Mouse (Mus musculus): Measurements from ENCODE around the gene Pgs1. TPM values are rescaled to one million over a fixed set of nuclear protein-coding genes. Genes with fewer than 3 reads are reported as not detected.

Gene Pgs1
- polyA plus RNA-seq, 1 experiment from 2014 or later = 47.4 TPM

DNA sequence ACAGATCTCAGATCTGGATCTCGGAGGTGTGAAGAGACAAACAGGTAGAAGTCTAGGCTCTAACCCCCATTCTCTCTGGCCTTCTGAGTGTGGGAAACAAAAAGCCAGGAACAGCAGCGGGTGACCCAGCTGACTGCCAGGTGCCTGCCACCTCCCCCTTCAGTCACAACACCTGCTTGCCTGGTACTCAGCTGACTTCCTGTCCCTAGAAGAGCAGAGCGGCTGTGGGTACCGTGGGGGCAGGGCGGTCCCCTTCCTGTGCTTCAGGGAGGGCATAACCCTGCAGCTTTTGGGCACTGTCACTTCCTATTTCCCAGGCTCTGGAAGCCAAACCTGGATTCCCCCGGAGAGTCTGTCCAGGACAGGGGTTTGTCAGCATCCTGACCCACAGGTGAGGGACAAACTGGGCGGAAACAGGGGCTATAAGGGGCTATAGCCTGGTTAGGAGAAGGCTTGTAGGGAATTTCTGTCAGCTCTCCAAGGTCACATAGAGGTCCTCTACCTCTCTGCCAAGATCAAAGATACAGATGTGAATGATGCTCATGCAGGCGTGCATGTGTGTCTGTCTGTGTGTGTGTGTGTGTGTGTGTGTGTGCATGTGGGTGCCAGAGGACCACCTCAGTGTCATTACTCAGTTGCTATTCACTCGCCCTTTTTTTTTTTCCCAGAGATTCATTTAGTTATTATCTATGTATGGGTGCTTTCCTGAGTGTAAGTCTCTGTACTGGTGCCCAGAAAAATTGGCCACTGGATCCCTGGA is 33.7 kb upstream of the Pgs1 start:
- Histone ChIP-seq H3K4me3 (no peak overlapping the region), H3K9ac (no peak overlapping the region), H3K27ac (no peak overlapping the region), H3K4me1 (replicated peaks) (peaks cover 32% of the 10 kb centered on the region), H3K9me3 (no peaks in the 10 kb centered on the region), H3K4me2 (no peak overlapping the region), H3K27me3 (peaks cover 40% of the 10 kb centered on the region), H3K36me3 (no peaks in the 10 kb centered on the region)
- 70% methylated on average over 9 of the region's 9 CpGs for WGBS
- ATAC-seq (ENCODE audit: low FRiP score) = no peak

DNA sequence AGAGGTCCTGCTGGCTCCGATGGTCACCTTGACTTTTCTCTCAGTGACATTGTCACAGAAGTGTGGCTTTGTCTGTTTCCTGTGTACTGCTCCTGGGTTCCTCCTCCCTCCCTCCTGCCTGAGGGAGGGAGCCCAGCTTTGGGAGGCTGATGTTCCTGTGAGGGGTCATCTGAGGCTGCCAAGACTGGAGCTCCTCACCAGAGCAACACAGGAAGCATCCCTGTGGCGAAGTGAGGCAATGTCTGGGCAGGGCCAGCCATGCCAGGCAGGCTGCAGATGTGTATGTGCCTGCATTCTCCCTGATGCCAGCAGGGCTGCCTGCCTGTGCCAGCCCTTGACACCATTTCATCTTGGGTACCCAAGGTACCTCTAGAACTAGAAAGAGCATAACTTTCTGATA is 32.0 kb upstream of the Pgs1 start:
- Histone ChIP-seq H3K9me3 (no peaks in the 10 kb centered on the region), H3K27me3 (peaks cover 35% of the 10 kb centered on the region), H3K9ac (no peak overlapping the region), H3K4me1 (replicated peaks) (peaks cover 42% of the 10 kb centered on the region), H3K36me3 (no peaks in the 10 kb centered on the region), H3K27ac (no peak overlapping the region), H3K4me2 (no peak overlapping the region), H3K4me3 (no peak overlapping the region)
- WGBS = 57% methylated on average over 2 of the region's 2 CpGs
- no peak for ATAC-seq (ENCODE audit: low FRiP score)

DNA sequence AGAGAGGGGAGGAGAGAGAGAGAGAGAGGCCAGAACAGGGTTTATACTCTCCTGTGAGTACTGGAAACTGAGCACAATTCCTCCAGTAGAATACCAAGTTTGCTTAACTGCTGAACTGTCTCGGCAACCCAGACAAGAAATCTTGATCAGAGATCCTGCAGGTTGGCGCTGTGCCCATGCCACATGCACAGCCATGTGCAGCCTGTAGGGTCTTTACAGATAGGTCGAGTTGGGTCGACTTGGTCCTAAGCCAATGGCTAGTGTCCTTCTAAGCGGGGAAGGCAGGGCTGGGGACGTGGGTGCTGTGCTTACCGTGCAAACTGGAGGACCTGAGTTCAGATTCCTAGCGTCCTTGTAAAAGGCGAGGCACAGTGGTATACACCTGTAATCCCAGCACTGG is 31.3 kb upstream of the Pgs1 start:
- Histone ChIP-seq H3K4me3 (no peak overlapping the region), H3K4me2 (no peak overlapping the region), H3K9me3 (no peaks in the 10 kb centered on the region), H3K9ac (no peak overlapping the region), H3K27me3 (peaks cover 30% of the 10 kb centered on the region), H3K27ac (no peak overlapping the region), H3K4me1 (replicated peaks) (peaks cover 34% of the 10 kb centered on the region), H3K36me3 (no peaks in the 10 kb centered on the region)
- 81% methylated on average over 9 of the region's 9 CpGs for WGBS
- no peak for ATAC-seq (ENCODE audit: low FRiP score)

DNA sequence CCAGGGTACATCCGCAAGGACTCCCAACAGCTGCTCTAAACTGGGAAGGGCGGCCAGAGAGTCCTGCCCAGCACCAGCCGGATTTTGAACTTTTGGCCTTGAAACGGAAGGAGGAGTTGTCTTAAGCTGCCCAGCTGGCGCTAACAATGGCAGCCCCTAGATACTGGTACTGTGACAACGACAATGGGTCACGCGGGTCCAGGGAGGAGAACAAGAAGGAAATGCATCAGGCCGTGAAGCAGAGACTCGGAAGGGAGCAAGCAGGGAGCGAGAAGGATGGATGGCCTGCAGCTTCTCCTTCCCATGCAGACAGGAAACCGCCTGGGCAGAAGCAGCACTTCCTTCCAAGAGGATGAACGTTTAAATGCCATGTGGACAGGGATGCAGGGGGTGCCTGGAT is 30.5 kb upstream of the Pgs1 start:
- ATAC-seq (ENCODE audit: low FRiP score) = no peak
- 41% methylated on average over 13 of the region's 13 CpGs for WGBS
- Histone ChIP-seq H3K4me3 (no peak overlapping the region), H3K27me3 (peaks cover 24% of the 10 kb centered on the region), H3K27ac (no peak overlapping the region), H3K9me3 (no peaks in the 10 kb centered on the region), H3K9ac (no peak overlapping the region), H3K4me2 (no peak overlapping the region), H3K36me3 (no peaks in the 10 kb centered on the region), H3K4me1 (replicated peaks) (peaks cover 30% of the 10 kb centered on the region)

DNA sequence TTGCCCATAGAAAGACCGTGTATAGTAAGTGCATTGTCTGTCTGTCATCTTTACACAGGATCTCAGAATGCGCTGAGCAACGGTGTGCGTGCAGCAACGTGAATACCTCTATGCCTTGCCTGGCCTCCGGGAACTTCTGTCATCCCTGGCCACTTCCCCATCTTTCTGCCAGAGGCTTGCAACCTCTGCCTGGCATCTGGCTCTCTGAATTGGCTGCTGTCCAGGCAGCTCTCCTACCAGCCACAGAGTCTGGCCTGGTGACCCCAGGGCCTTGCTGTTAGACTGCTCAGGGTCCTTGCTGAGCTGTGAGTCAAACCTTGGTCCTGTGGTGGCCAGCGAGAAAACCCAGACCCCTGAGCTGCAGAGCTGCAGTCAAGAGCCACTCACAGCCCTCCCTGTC is 27.9 kb upstream of the Pgs1 start:
- H3K9ac ChIP-seq = no peak overlapping the region
- H3K4me2 ChIP-seq = no peak overlapping the region
- H3K27me3 ChIP-seq = peaks cover 15% of the 10 kb centered on the region
- no peaks in the 10 kb centered on the region for H3K36me3 ChIP-seq
- no peak overlapping the region for H3K27ac ChIP-seq
- ATAC-seq (ENCODE audit: low FRiP score) = no peak
- no peaks in the 10 kb centered on the region for H3K9me3 ChIP-seq
- 64% methylated on average over 7 of the region's 7 CpGs for WGBS
- peaks cover 44% of the 10 kb centered on the region for H3K4me1 ChIP-seq (replicated peaks)
- no peak overlapping the region for H3K4me3 ChIP-seq

DNA sequence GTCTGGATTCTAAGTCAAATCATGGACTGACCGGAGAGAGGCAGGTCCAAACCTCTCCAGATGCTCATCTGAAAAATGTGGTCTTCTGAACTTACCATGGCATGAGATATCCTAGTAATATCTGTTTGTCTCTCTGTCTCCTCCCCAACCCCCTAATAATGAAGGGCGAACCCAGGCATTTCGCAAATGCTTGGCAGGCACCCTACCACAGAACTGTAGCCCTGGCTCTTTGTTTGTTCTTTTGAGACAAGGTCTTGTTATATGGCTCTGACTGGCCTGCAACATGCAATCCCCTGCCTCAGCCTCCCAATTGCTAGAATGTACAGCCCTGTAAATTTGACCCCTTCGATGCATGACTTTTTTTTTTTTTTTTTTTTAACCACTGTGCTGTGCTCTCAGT is 26.9 kb upstream of the Pgs1 start:
- Histone ChIP-seq H3K4me1 (replicated peaks) (peaks cover 50% of the 10 kb centered on the region), H3K9me3 (no peaks in the 10 kb centered on the region), H3K27ac (no peak overlapping the region), H3K27me3 (peaks cover 19% of the 10 kb centered on the region), H3K4me3 (no peak overlapping the region), H3K4me2 (no peak overlapping the region), H3K9ac (no peak overlapping the region), H3K36me3 (no peaks in the 10 kb centered on the region)
- 89% methylated on average over 4 of the region's 4 CpGs for WGBS
- ATAC-seq (ENCODE audit: low FRiP score) = no peak

DNA sequence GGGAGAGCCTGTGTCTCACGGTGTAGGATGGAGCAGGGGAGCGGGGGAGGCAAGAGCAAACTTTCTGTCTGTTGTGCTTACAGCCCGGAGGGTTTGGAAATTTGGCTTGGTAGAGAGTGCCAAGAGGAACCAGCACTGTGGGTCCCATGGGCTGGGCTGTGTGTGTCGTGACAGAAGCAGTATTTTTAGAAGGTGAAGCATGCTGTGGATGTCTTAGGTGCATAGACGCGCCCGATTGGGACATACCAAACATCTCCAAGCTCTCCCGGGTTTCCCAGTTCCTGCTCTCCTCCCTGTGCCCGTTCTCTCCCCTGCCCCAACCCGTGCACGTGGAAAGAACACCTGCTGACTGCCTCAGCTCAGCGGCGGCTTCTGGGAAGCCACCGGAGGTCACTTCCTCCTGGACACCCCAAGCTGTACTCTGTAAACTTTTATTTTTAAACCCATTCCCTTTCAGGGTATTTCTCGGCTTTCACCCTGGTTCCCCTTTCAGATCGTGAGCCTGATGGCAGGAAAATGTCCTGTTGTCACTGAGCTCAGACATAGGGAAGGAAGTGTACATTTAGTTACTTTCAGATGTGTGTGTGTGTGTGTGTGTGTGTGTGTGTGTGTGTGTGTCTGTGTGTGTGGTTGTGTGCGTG is 26.2 kb upstream of the Pgs1 start:
- Histone ChIP-seq H3K36me3 (no peaks in the 10 kb centered on the region), H3K4me2 (no peak overlapping the region), H3K9ac (no peak overlapping the region), H3K4me3 (no peak overlapping the region), H3K27me3 (peaks cover 26% of the 10 kb centered on the region), H3K27ac (no peak overlapping the region), H3K4me1 (replicated peaks) (peaks cover 50% of the 10 kb centered on the region), H3K9me3 (no peaks in the 10 kb centered on the region)
- WGBS = 56% methylated on average over 17 of the region's 17 CpGs
- no peak for ATAC-seq (ENCODE audit: low FRiP score)

DNA sequence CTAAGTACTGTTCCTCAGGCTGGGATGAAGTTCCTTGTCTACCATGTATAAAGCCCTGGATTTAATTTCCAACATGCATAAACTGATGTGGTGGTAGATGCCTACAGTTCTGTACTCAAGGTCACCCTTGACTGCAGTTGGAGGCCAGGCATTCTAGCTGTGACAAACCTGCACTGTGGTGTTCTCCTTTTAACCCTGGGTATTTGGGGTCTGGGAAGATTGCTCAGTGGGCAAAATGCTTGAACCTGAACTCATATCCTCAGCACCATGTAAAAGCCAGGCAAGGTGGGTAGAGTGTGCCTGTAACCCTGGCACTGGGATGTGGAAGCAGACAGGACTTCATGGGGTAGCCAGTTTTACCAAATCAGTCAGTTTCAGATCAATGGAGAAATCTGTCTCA is 25.5 kb upstream of the Pgs1 start:
- no peaks in the 10 kb centered on the region for H3K9me3 ChIP-seq
- H3K27me3 ChIP-seq = peaks cover 32% of the 10 kb centered on the region
- no peaks in the 10 kb centered on the region for H3K36me3 ChIP-seq
- H3K4me2 ChIP-seq = no peak overlapping the region
- H3K27ac ChIP-seq = no peak overlapping the region
- H3K9ac ChIP-seq = no peak overlapping the region
- H3K4me3 ChIP-seq = no peak overlapping the region
- no peak for ATAC-seq (ENCODE audit: low FRiP score)
- peaks cover 53% of the 10 kb centered on the region for H3K4me1 ChIP-seq (replicated peaks)

DNA sequence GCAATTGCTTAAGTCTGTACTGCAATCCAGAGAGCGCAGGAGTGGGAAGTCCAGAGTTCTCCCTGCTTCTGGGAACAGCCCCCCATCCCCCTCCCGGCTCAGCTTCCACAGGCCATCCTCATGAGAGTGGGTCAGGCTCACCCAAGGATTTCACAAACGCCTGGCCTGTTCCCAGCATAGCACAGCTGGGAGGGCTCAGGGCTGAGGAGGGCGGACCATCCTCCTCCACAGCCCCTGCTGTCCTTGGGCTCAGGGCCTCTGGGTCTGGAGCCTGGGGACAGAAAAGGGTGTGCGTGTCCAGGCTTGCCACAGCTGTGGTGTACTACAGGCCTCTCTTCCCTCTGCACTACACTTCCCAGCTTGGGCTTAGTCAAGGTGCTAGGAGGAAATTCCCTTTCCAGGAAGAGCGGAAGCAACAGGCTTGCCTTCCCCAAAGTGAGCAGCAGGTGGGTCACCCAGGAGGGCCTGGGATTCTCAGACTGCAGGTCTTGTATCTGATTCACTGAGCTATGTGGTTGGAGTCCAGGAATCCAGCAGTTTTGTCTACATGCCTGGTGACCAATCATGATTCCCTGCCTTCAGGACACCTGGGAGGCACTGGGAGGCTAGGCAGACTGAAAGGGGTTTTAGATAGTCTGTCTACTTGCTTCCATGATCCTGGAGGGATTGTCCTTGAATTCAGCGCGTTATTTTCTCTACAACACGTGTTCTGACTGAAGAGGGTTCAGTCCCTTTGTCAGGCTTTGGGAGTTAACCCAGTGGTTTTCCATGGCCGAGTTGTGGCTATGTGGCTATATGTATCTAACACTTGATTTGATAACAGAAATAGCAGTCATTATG is 23.6 kb upstream of the Pgs1 start:
- no peak overlapping the region; the same call in 1 of the 2 replicates for H3K9ac ChIP-seq
- peak overlapping the region; percentile 71 for H3K27ac ChIP-seq

DNA sequence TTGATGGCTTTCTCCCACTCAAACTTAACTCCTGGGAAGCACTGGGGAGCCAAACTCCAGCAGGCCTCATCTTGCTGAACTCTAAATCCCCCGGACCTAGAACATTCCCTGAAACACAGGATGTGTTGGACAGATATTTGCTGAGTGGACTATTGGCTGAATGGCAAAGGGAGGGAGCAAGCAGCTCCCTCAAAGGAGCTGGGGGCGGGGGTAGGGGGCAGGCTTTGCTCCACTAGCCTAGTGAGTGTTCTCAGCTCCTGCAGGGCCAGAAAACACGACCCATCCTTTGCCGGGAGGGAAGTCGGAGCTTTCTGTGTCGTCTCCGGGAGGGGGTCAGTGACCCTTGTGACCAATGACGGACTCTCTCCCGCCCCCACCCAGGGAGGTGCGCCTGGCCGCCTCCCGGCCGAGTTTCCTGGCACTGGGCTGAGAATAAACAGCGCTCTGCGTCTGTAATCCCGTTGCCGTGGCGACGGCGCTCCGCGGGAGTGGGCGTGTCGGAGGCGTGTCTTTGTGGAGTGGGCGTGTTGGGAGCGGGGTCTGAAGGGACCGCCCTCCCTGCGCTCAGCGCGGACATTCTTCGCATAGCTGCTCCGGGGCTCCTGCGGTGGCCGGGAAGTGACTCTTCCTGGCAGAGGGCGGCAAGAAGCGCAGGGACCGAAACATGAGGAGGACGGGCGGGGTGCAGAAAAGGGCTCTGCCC is 22.9 kb upstream of the Pgs1 start:
- Histone ChIP-seq H3K9me3 (no peaks in the 10 kb centered on the region), H3K27ac (peak overlapping the region; percentile 71), H3K9ac (peak overlapping the region; percentile 62), H3K4me2 (peak overlapping the region; percentile 69), H3K4me1 (replicated peaks) (peaks cover 68% of the 10 kb centered on the region), H3K4me3 (peak overlapping the region; percentile 38), H3K27me3 (peaks cover 57% of the 10 kb centered on the region), H3K36me3 (no peaks in the 10 kb centered on the region)
- peak; percentile 90 for ATAC-seq (ENCODE audit: low FRiP score)
- under 1% methylated on average over 39 of the region's 40 CpGs for WGBS

More for the DNA sequence above, 23.6 kb upstream of the Pgs1 start:
- Histone ChIP-seq H3K27me3 (peaks cover 50% of the 10 kb centered on the region), H3K4me3 (no peak overlapping the region), H3K4me2 (peak overlapping the region; percentile 69; the same call in 1 of the 2 replicates), H3K36me3 (no peaks in the 10 kb centered on the region), H3K4me1 (replicated peaks) (peaks cover 67% of the 10 kb centered on the region), H3K9me3 (no peaks in the 10 kb centered on the region)
- ATAC-seq (ENCODE audit: low FRiP score) = no peak
- WGBS = 37% methylated on average over 10 of the region's 10 CpGs

DNA sequence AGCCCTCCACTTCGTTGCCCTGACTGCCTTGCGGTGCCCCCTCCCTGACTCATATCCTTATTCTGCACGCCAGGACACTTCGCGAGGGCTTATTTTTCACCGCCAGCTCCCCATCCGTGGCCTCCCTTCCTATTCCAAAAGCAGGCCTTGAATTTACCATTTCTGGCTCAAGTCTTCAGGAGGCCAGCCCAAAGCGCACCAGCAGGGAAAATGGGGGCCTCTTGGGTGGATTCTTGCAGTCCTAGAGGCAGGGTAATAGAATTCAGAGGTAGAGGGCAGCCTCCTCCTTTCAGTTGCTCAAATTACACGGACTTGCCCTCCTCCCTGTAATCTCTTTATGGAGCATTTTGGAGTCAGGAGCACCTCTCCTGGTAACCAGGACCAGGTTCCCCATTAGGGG is 22.2 kb upstream of the Pgs1 start:
- Histone ChIP-seq H3K9ac (peak overlapping the region; percentile 62), H3K4me2 (peak overlapping the region; percentile 69), H3K4me1 (replicated peaks) (peaks cover 71% of the 10 kb centered on the region), H3K36me3 (no peaks in the 10 kb centered on the region), H3K27ac (peak overlapping the region; percentile 63; the same call in 1 of the 2 replicates), H3K4me3 (peak overlapping the region; percentile 38), H3K27me3 (peaks cover 57% of the 10 kb centered on the region), H3K9me3 (no peaks in the 10 kb centered on the region)
- WGBS = under 1% methylated on average over 9 of the region's 9 CpGs
- no peak; the same call in 1 of the 2 replicates for ATAC-seq (ENCODE audit: low FRiP score)

DNA sequence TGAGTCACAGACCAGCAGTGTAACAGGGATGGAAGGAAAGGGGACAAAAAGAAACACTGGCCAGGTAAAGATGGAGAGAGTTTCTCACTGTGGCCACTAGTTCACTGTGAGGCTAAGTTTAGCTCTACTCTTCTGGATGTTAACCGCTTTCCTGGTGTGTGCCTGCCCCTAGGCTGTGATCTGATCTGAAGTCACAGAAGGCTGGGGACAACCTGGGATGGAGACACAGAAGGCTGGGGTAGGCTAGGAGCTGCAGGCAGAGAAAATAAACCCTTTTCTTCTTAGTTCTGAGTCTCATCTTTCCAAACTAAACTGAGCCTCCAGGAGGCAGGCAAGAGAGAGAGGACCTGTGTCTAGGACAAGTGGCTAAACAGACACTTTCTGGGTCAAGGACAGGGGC is 21.8 kb upstream of the Pgs1 start:
- no peak for ATAC-seq (ENCODE audit: low FRiP score)
- Histone ChIP-seq H3K9me3 (no peaks in the 10 kb centered on the region), H3K4me3 (no peak overlapping the region), H3K4me1 (replicated peaks) (peaks cover 72% of the 10 kb centered on the region), H3K36me3 (no peaks in the 10 kb centered on the region), H3K4me2 (peak overlapping the region; percentile 69), H3K27me3 (peaks cover 53% of the 10 kb centered on the region), H3K9ac (peak overlapping the region; percentile 62; the same call in 1 of the 2 replicates), H3K27ac (no peak overlapping the region; the same call in 1 of the 2 replicates)
- 9% methylated on average over 1 of the region's 1 CpGs for WGBS
